Mouse (Mus musculus): ENCODE results near the gene Prps2.
A peak's percentile ranks its signal among the peaks of the same experiment; 100 is the strongest.
"Not testable (repeated sequence)": the region's sequence is repeated elsewhere in the genome, so short reads cannot be mapped to it uniquely, and the experiment has no call there.

Prps2 gene

DNA sequence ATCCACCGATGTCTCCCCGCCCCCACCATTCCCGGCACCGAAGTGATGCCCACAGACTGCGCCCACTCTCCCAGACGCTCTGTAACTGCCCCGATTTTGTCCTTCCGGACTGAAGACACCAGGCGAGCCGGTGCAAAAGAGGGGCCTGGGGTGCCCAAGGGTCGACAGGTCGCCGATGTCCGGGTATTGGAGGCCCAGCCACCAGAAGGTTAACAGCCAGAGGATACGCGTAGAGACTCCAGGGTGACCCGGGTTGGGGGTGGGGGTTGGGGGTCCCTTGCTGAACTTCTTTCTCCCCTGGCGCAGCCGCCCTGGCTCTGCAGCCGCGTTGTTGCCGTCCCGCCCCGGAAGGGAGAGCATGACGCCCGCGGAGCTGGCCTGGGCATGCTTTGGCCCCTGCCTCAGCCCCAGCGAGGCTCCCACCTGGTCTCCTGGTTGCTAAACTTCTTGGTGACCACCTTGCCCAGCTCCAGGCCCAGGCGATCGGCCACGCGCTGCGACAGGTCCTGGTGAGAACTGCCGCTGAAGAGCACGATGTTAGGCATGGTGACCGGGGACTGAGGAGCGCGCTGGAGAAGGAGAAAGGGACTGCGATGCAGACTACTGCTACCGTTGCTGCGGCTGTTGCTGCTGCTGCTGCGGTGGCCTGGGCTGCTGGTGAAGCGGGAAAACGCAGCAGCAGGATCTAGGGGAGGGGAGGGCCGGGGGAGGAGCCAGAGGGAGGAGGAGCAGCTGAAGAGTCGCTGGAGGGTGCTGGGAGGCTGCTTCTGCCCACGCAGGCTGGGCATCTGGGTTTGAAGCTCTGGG lies at the start of gene Prps2:
Gene Prps2, minus strand, starts transcription at position 703 of the 807 bp plus-strand sequence.
- peak; percentile 67 to 76 for DNase-seq

DNA sequence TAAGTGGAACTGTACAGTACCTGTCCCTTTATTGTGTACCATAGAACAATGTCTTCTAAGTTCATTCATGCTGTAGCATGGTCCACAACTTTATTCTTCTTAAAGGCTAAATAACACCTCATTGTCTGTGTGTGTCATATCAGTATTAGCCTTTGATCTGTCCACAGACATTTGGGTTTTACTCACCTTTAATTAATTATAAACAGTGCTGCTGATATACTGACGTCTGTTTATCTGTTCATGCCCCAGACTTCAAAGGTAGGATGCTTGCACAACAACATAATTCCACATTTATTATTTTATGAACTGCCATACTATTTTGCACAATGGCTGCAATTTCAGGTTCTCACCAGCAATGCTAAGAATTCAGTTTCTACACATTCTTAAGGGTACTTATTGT lies 35.1 kb upstream of the Prps2 start:
- no peak for DNase-seq

DNA sequence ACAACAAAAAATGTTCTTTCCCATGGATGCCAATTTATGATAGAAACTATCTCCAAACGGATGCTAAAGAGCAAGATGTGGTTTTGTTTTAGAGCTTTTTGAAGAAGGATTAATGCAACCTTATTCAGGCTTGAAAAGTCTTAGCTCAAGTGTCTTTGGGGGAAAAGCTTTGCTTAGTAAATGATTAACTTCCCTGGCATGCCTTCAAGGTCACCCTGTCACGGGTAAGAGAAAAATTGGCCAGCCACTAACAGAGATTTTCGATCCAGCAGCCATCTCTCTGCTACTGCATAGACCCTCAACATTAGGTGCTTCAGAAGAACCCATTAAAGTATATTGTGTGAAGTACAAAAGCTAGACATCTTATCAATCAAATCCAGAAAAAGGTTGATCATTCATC lies 12.4 kb upstream of the Prps2 start:
- DNase-seq, result no peak

DNA sequence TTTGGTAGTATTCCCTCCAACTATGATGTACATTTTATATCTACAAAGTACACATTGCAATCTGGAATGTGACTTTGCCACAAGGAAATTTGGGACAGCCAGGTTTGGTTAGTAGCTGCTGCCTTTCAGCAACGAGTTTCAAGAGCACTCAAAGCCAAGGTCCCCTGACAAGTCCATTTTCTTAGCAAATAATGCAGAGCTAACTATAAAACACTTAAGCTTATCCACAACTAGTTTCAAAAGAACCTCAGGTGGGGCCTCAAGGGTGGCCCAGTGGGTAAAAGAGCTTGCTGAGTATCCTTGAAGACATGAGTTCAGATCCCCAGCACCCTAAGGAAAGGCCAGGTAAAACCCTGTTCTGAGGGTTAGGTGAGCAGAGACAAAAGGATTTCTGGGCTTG lies 4.1 kb upstream of the Prps2 start:
- DNase-seq, result no peak

DNA sequence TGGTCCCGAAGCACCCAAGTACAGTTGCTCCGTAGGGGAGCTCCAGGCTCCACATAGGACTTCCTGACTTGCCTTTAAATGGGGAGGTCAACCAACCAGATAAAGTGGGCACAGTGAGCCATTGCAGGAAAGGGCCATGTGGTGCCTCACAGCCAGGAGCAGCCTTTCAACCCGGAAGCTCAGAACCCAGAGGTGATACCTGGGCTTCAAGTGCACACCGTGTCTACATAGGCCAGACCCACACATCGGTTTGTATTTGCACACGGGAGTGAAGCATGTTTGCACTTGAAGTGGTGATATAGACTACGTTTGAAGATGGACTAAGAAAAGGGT lies 271 bp upstream of the Prps2 start:
- no peak for DNase-seq

DNA sequence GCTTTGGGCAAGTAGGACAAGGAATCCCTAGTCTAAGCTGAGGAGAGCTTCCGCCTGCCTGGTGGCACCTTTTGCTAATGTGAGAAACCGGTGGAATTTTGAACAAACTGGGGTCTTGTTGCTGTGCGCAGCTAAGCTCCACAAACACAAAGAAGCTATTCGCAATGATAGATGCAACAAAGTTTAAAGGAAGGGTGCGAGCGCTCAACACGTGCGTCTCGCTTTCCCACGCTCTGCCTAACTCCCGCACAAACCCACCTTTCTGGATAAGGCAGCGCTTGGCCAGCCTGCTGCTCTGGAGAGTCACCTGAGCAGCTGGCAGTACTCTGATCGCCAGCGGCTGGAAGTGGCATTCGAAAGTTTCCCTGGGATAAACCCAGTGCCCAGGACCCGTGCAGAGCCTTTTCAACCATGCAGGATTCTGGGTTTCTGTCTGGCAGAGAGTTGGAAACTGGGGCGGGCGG lies 934 bp downstream of the Prps2 start:
- DNase-seq, result peak; percentile 36 to 52

DNA sequence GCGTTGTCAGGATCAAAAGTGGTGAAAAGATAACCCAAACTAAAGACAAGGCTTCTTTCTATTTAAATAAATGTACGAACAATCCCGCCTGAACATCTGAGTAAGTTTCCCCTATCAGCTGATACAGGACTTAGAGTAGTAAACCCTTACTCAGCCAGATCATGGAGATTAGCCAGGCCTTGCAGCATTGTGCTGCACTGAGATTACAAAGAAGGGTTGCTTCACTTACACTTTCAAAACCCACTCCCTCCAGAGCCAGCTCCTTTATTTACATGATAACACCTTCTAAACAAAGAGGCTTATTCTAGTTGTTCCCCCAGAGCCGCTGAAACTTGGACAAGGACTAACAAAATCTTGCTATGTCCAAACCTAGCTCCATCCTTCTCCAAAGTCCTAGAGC lies 2.5 kb downstream of the Prps2 start:
- DNase-seq, result no peak

DNA sequence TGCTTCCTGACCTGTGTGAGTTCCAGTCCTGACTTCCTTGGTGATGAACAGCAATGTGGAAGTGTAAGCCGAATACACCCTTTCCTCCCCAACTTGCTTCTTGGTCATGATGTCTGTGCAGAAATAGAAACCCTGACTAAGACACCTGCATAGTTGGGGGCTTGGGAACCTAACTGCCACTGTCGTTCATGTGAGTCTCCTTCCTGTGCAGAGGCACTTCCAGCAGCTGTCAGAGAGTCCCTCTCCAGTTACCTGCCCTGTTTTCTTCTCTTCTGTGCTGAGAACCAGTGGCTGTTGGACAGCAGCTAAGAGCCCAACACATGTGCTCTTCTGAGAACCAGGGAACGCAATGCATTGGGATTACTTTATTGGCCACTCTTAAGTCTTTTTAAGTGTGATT lies 21.3 kb downstream of the Prps2 start:
- not testable (repeated sequence) for DNase-seq

DNA sequence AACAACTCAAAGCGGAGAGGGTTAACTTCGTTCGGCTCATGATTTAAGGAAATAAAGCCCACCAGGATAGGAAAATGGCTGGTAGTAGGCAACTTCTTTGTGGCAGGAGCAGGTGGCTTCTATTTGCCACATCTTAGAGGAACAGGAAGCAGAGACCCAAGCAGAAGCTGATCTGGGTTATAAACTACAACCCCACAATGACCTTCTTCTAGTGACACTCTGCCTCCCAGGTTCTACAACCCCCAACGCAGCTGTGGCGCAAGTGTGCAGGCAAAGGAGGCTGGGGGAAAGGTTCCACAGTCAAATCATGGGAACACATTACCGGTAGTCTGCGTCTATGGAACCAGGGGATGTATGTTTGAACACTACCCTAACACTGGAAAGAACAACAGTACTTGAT lies 22.8 kb downstream of the Prps2 start:
- no peak for DNase-seq

DNA sequence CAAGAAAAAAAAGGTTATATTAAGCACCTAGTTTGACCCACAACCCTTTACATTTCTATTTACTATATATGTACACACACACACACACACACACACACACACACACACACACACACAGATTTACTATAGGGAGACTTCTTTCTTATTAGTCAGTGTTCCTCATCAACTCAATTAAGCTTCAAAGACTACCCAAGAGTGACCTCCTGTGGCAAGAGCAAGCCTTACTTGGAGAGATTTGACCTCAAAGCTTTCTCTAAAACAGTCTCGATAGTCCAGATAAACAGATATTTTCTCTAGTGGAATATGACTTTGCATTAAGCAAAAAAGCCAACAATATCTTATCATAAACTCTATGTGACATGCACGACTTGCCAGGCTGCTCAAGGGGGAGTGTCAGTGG lies 25.1 kb downstream of the Prps2 start:
- DNase-seq, result peak; percentile 11 to 13

DNA sequence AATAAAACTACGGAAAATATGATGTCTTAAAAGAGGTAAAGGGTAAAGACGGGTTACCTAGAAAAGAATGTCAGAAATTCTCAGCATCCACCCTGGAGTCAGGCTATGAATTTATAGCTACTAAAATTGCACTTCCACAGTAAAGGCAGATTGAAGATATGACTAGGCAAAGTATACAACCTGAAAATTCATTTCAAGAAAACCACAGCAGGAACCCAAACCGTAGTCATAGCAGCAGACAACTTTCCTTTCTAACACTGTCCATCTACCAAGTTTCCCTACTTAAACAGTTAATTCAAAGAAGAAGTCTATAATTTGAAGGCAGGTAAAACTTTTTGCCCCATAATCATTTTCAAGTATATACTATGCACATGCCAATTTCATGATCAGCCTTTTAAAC lies 26.6 kb downstream of the Prps2 start:
- DNase-seq, result no peak

DNA sequence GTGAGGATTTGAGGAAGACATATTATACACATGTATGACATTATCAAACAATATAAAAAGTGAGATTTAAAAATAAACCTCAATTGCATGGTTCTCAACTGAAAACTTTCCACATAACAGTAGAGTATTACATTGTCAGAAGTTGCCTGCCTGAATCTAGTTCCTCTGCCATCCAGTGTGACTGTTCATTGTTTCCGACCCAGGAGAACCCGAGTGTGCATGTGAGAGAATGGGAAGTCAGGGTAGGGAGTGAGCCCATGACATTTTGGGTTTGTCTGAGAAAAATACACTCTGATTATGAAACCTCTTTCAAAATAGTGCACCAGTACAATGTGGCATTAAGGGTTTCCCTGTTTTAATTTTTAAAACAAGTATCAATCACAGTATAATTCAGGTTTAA lies 28.9 kb downstream of the Prps2 start:
- DNase-seq, result no peak

DNA sequence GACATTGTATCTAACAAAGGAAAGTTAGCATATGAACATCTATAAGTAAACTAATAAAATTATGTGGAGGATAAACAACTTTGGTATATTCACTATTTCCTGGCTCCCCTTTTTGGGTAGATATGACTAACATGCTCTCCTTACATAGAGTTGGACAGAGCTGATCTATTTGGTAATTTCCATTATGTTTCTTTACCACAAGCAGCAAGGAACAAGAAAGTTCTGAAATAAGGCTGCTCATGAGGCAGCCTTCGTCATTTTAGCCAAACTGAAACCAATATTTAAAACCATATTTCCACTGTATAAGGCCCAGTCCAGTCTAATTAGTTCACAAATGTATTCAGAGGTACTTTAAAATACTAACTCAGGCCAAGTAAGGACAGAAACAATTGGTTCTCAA lies 36.1 kb downstream of the Prps2 start:
- DNase-seq, result no peak

DNA sequence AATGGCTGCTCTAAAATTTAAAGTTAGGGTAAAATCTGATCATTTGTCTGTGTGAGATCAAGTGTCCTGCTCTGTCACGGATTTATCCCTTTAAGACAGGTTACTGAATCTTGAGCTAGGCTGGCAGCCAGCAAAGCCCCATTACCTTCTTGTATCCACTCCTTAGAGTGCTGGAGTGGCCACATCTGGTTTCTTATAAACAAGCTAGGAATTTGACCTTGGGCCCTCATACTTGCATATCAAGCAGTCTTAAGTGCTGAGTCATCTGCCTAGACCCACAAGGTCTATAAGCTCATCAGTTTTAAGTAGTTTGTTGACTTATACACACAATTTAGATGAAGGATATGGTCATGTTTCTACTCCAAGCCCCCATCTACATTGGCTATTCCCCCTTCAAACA lies 38.2 kb downstream of the Prps2 start:
- peak; percentile 3 to 30 for DNase-seq

DNA sequence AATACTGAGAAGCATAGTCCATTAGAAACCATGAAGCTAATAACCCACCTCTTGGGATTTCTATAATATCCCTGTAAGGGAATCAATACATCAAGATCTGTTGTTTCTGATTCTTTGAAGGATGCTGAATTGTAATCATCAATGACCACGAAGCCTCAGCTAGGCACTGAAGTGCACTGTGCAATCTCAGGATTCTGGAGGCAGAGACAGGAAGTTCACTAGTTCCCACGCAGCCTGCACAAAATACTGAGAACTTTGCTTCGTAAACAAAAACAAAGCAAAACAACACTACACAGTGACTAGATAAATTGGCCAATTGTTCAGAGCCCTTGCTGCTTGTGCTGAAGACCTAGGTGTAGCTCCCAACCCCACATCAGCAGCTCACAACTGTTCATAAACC lies 40.7 kb downstream of the Prps2 start:
- no peak for DNase-seq

DNA sequence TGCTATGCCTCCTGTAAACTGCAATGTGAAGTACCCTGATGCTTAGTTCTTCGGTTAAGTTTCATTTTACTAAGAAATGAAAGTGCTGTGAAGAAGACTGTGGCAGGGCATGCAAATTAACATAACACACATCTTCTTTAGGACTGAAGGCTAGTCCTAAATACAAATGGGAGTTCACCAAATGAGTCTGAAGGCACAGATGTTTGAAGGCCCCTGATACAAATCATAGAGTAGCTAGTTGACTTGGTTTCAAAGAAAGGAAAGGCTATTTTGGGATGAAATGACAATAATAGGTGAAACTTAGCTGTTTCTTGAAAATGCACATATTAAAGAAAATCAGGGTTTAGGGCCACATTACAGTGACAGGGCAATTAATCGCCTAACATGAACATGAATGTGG lies 42.4 kb downstream of the Prps2 start:
- DNase-seq, result no peak

DNA sequence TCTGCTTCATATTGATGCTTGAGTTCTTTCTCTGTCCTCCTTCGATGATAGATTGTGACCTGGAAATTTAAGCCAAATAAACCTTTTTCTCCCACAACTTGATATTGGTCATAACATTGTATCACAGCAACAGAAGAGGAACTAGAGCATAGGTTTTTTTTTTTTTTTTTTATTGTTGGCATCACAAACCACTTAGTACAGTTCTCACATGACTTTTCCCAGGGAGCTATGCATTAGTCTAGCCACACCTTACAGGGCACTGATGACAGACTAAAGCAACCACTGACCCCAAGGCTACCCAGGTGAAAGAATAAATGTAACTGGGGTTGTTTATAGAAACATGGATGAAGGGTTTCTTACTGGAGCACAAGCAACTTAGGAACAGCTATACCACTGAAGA lies 44.6 kb downstream of the Prps2 start:
- no peak for DNase-seq

DNA sequence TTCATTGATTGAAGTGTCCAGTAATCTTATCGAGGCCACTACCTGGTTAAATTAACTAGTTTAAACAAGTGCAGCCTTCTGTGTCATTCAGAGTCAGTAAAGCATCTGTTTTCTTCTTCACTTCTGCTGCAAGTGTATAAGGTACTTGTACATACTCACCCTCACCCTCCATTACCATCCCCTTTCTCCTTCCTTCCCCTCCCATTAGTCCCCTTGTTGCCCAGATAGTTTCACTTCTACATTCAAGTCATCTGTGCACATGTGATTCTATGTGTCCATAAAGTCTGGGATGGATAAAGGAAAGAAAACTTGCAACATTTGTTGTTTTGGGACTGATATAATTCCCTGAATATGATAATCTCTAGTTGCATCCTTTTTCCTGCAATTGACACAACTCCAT lies 48.0 kb downstream of the Prps2 start:
- no peak for DNase-seq

DNA sequence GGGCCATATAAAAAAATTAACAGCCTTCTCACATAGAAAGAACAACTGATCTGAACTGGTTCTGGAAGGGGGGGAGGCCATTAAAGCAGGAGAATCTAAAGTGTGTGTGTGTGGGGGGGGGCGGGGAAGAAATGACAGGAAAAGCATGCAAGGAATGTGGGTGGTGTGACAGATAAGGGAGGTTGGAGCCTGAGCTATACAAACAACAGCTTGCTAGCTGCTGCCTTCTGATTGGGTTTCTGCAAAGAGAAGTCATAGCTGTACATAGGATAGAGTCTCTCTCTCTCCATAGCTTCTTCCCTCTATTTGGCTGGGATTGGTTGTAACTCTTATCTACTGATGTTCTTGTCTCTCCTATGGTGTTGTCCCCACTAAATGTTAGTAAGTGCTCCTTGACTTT lies 49.9 kb downstream of the Prps2 start:
- peak in 1 of 2 experiments; percentile 2 for DNase-seq

DNA sequence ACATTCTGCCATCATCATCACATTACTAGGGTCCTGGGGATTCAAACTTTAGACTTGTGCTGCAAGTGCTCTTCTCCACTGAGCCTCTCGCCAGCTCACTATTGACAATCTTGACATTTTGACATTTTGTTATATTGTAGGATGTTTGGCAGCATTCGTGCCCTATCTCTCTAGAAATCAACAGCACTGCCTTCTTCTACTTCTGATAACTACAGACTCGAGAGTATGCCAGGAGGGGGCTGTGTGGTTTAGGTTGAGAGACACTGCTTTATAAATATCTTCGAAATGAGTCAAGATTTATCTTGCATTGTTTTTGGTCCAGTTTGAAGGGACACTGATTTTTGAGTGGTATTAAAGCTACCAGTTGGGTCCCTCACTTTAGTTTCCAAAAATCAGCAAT lies 51.6 kb downstream of the Prps2 start:
- no peak for DNase-seq

DNA sequence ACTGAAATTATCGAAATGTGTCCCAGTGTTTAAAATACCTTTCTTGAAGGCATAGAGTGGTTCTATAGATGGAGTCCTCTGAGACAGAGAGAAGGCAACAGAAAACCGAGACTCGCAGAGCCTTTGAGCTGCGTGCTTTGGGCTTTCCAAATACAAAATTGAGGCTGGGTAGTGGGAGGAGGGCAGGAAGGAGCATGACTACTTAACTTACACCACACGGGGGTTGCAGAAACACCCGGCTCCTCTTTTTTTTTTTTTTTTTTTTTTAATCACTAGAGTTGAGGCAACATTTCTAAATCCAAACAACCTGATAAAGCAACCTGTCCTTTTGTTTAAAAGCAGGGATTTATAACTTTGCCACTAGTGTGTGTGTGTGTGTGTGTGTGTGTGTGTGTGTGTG lies 52.1 kb downstream of the Prps2 start, which contains the start of gene Tlr7:
Gene Tlr7, minus strand, starts transcription at position 160 of the 400 bp plus-strand sequence.
- no peak for DNase-seq

DNA sequence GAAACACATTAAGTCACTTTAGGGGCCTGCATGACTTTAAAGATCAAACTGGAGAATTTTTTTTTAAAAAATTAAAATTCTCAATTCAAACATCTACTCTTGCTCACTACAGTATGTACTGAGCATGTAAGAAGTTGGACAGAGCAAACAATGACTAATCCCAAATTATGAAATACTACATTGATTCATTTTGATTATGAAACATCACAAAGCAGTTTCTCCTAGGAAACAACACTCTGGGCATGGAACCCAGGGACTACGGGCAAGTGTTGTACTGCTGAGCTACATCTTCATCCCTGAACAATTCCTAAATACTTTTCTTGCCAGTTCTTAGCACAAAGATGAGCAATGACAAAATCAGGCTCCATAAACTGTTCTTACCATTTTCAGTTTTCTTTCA lies 52.9 kb downstream of the Prps2 start:
- no peak for DNase-seq

DNA sequence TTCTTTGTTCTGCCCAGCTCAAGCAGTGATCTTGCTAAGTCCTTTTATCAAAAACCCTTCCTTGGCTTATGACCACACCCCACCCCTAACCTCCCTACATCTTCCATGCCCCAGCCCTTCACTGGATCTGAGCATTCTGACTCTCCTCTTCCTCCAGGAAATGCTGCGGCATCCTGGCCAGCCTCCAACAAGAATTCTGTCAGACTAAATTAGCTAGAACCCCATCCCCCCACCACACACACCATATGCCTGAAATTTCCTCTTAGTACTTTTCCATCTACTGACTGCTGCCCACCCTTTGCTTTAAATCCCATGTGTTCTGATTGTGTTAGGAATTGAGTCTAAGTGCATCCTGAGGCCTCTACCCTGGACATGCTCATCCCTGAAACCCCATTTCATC lies 53.5 kb downstream of the Prps2 start:
- peak; percentile 12 to 39 for DNase-seq

DNA sequence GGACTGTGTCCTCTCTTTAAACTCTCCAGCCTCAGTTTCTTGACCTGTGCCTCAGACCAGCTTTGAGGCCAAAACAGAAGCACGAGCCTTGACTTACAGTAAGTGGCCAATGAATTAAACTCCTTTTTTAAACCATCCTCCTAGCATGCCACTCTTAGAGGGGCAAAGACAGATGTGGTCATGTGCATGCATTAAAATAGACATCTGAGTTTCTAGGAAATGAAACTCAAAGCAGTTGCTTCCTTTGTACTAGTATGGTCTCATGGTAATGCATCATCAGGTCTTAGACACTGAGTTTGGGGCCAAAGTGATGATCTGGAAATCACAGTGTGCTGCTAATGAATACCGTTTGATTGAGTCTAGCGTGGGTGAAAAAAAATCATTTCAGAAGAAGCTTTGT lies 54.0 kb downstream of the Prps2 start:
- DNase-seq, result no peak

DNA sequence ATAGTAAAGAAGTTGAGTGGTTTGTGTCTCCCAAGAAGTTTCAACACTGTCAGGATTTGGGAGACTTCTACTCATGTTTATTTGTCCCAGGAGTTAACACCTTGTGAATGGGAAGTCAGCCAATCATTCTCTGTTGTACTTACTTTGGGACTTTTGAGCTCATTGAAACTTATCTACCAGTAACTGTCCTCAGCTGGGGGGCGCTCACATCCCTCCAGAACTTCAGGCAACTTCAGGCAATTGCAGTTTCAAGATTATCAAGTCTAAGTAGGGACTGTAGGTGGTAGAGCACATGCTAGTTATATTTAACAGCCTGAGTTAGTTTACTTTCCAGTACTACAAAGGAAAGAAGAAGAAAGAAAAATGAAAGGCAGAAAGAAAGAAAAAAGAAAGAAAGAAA lies 58.8 kb downstream of the Prps2 start:
- no peak for DNase-seq

All from kidney, postnatal 4 days (tissue).